Mouse (Mus musculus) liver, embryonic 13.5 days (tissue): ENCODE results near the gene Thap2. TPM values are rescaled to one million over a fixed set of nuclear protein-coding genes. Genes with fewer than 3 reads are reported as not detected.

Experiments used
- ATAC-seq: fragments of 200-750 bp; cut with Nextera tagmentation; 2 replicates; pipeline ENCODE4 v1.8.0; 2017; ENCODE audit warnings: low read depth, mild to moderate bottlenecking, moderate number of reproducible peaks, moderate library complexity
- DNase-seq: peaks from one replicate; pipeline ENCODE4 v3.0.0; 2022
- H3K27ac ChIP-seq: fragments of 300-500 bp; sonication (generic); 2 replicates; pipeline ENCODE4 v1.5.1; 2015; ENCODE audit warnings: moderate library complexity, mild to moderate bottlenecking, inconsistent platforms
- H3K27me3 ChIP-seq: fragments of 300-500 bp; sonication (generic); 2 replicates; pipeline ENCODE4 v1.6.1; 2015; ENCODE audit warnings: mild to moderate bottlenecking, inconsistent platforms
- H3K36me3 ChIP-seq: fragments of 300-500 bp; sonication (generic); 2 replicates; pipeline ENCODE4 v1.6.1; 2015; ENCODE audit warnings: mild to moderate bottlenecking, inconsistent platforms
- H3K4me1 ChIP-seq: fragments of 300-500 bp; sonication (generic); replicated peaks from 2 replicates; pipeline ENCODE4 v1.6.1; 2015; ENCODE audit warnings: inconsistent platforms
- H3K4me2 ChIP-seq: fragments of 300-500 bp; sonication (generic); 2 replicates; pipeline ENCODE4 v1.6.1; 2015; ENCODE audit warnings: inconsistent platforms, mild to moderate bottlenecking, moderate library complexity
- H3K4me3 ChIP-seq: fragments of 300-500 bp; sonication (generic); replicated peaks from 2 replicates; pipeline ENCODE4 v1.5.1; 2015; ENCODE audit warnings: mild to moderate bottlenecking, inconsistent platforms
- H3K9ac ChIP-seq: fragments of 300-500 bp; sonication (generic); 2 replicates; pipeline ENCODE4 v1.6.1; 2015; ENCODE audit warnings: mild to moderate bottlenecking, inconsistent platforms
- H3K9me3 ChIP-seq: fragments of 300-500 bp; sonication (generic); replicated peaks from 2 replicates; pipeline ENCODE4 v1.6.1; 2016; ENCODE audit warnings: inconsistent platforms
- WGBS: fragments of 180-500 bp; shearing (Covaris S2); methylation state at CpG from one replicate; pipeline ENCODE4 v1.1.7; 2015; ENCODE audit not compliant: insufficient replicate concordance; 5-methylcytosine and 5-hydroxymethylcytosine counted together
- polyA plus RNA-seq: library from polyadenylated mRNA; unstranded; fragments of >200 nt; fragmentation: Nextera tagmentation; extraction: Ambion mirVana; gene quantifications from 2 replicates; pipeline ENCODE4 v1.2.1, GENCODE M21; 2015

Gene Thap2
- polyA plus RNA-seq, 1 experiment from 2014 or later = 7.0 TPM

DNA sequence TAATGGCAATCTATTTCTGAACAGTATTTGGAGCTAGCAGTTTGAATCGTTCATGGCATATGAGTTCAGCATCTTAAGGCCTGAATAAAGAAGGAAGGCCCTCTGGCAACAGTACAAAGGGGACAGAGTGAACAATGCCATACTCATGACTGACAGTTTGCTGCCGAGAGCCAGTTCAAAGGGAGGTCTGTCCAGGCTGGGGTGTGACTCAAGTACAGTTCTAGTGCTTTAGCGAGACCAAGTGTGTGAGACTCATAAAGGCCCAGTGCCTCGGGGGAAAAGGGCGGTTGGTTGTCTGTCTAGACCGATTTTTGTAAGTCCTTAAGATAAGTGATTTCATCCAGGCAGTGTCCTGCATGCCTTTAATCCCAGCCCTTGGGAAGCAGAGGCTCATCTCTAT, 29.7 kb downstream of the Thap2 start:
- peaks cover 15% of the 10 kb centered on the region for H3K4me1 ChIP-seq
- H3K27ac ChIP-seq = no peak overlapping the region
- no peaks in the 10 kb centered on the region for H3K36me3 ChIP-seq
- no peak overlapping the region for H3K4me2 ChIP-seq
- no peak overlapping the region for H3K4me3 ChIP-seq
- H3K27me3 ChIP-seq = no peaks in the 10 kb centered on the region
- 73% methylated on average over 6 of the region's 6 CpGs for WGBS
- H3K9me3 ChIP-seq = no peaks in the 10 kb centered on the region
- no peak for ATAC-seq
- DNase-seq = no peak
- H3K9ac ChIP-seq = no peak overlapping the region

- no peaks in the 10 kb centered on the region for H3K27me3 ChIP-seq
- peaks cover 3% of the 10 kb centered on the region; the same call in 1 of the 2 replicates for H3K36me3 ChIP-seq
- peak overlapping the region; percentile 29; the same call in 1 of the 2 replicates for H3K4me2 ChIP-seq
- H3K9ac ChIP-seq = no peak overlapping the region
- ATAC-seq = peak; percentile 67
- WGBS = 59% methylated on average over 2 of the region's 2 CpGs
- peaks cover 19% of the 10 kb centered on the region for H3K4me1 ChIP-seq
- H3K27ac ChIP-seq = no peak overlapping the region
- no peaks in the 10 kb centered on the region for H3K9me3 ChIP-seq
- peak; percentile 38 for DNase-seq
- H3K4me3 ChIP-seq = no peak overlapping the region
Measured at GRCm38 (mm10) chr10:115350810-115351397, 33.3 kb downstream of the Thap2 start.

- H3K27ac ChIP-seq = no peak overlapping the region
- no peak for ATAC-seq
- no peak overlapping the region for H3K4me2 ChIP-seq
- no peak for DNase-seq
- WGBS = 77% methylated on average over 7 of the region's 7 CpGs
- no peak overlapping the region for H3K4me3 ChIP-seq
- H3K36me3 ChIP-seq = peaks cover 7% of the 10 kb centered on the region; the same call in 1 of the 2 replicates
- H3K4me1 ChIP-seq = peaks cover 19% of the 10 kb centered on the region
- no peaks in the 10 kb centered on the region for H3K9me3 ChIP-seq
- no peak overlapping the region for H3K9ac ChIP-seq
- H3K27me3 ChIP-seq = no peaks in the 10 kb centered on the region
Measured at GRCm38 (mm10) chr10:115349509-115349908, 34.7 kb downstream of the Thap2 start.

DNA sequence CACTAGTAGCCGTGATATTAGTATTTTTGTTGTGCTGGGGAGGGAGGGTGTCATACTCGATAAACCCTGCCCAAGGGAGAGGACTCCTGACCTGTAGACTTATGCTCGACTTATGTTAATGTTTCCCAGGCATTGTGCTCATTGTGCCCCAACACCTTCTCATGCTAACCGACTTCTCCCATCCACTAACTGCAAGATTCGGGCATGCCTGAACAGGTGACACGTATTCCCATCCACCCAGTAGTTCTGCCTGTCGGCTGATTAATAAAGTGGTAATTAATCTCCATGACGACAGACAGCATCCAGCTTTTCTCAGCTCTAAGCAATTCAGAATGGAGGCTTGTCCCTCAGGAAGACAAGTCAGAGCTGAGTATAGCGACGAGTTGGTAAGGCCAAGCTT, 35.2 kb downstream of the Thap2 start:
- DNase-seq (no peak), ATAC-seq (no peak)
- H3K9me3 ChIP-seq = no peaks in the 10 kb centered on the region
- H3K36me3 ChIP-seq = peaks cover 7% of the 10 kb centered on the region; the same call in 1 of the 2 replicates
- no peak overlapping the region for H3K4me3 ChIP-seq
- no peaks in the 10 kb centered on the region for H3K27me3 ChIP-seq
- peaks cover 19% of the 10 kb centered on the region for H3K4me1 ChIP-seq
- no peak overlapping the region for H3K27ac ChIP-seq
- no peak overlapping the region for H3K4me2 ChIP-seq
- no peak overlapping the region for H3K9ac ChIP-seq
- 80% methylated on average over 10 of the region's 10 CpGs for WGBS

DNA sequence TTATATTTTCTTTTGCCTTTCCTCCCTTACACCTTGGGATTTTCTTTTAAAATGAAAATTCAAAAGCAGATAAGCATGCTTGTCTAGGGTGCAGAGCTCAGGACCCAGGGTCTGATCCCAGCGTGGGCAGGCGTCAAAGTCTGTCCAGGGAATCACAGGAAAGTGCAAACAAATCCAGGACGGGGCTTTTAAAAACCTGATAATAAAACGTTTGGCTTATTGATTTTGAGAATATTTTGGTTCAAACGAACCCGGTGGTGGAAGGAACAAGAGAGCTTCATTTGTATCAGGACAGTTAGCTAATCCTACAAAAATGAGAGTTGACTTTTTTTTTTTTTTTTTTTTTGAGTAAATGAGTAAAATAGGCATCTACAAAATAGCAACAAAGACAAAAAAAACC, 36.1 kb downstream of the Thap2 start:
- Histone ChIP-seq H3K27me3 (no peaks in the 10 kb centered on the region), H3K9ac (no peak overlapping the region), H3K9me3 (no peaks in the 10 kb centered on the region), H3K4me2 (no peak overlapping the region), H3K4me1 (peaks cover 19% of the 10 kb centered on the region), H3K27ac (no peak overlapping the region), H3K4me3 (no peak overlapping the region), H3K36me3 (peaks cover 7% of the 10 kb centered on the region; the same call in 1 of the 2 replicates)
- no peak for DNase-seq
- no peak for ATAC-seq
- WGBS = 64% methylated on average over 6 of the region's 6 CpGs

- H3K4me1 ChIP-seq = peaks cover 19% of the 10 kb centered on the region
- ATAC-seq (peak; percentile 69), DNase-seq (peak; percentile 26)
- H3K9me3 ChIP-seq = no peaks in the 10 kb centered on the region
- H3K4me3 ChIP-seq = no peak overlapping the region
- H3K27me3 ChIP-seq = no peaks in the 10 kb centered on the region
- no peak overlapping the region for H3K4me2 ChIP-seq
- H3K27ac ChIP-seq = no peak overlapping the region
- H3K36me3 ChIP-seq = peaks cover 14% of the 10 kb centered on the region; the same call in 1 of the 2 replicates
- no peak overlapping the region for H3K9ac ChIP-seq
Measured at GRCm38 (mm10) chr10:115346444-115346843, 37.8 kb downstream of the Thap2 start.

DNA sequence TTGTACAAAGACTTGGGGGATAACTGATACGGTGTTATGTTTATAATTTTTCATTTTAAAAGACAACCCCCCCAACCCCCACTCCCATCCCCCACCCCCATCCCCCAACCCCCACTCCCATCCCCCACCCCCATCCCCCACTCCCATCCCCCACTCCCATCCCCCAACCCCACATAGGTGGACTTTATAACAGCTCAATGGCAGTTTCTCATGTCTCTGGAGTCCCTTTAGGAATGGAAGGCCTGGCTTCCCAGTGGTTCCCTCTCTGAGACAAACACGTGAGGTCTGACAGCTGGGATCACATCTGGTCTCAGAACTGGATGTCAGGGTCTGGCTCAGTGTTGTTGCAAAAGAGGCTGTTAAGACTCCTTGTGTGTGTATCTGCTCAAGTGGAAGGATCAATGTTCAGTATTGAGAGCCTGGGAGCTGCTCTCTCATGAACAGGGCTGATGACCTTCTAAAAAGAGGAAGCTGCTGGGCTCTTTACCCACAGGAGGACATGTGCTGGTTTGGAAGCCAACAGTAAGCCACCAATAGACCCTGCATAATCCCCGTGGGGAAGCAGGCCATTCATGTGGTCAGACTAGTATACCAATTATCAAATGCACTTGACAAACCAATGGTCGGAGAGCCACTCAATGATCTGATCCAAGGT, 41.3 kb downstream of the Thap2 start:
- Histone ChIP-seq H3K9ac (no peak overlapping the region), H3K36me3 (peaks cover 17% of the 10 kb centered on the region; the same call in 1 of the 2 replicates), H3K27me3 (no peaks in the 10 kb centered on the region), H3K4me1 (peaks cover 5% of the 10 kb centered on the region; the same call in 1 of the 2 replicates), H3K4me3 (no peak overlapping the region), H3K9me3 (no peaks in the 10 kb centered on the region), H3K27ac (no peak overlapping the region), H3K4me2 (no peak overlapping the region)
- ATAC-seq (no peak), DNase-seq (no peak)
- 53% methylated on average over 4 of the region's 4 CpGs for whole genome bisulfite sequencing

- H3K9ac ChIP-seq = no peak overlapping the region
- H3K9me3 ChIP-seq = no peaks in the 10 kb centered on the region
- no peak overlapping the region for H3K27ac ChIP-seq
- no peaks in the 10 kb centered on the region for H3K4me1 ChIP-seq
- H3K4me3 ChIP-seq = no peak overlapping the region
- no peak overlapping the region for H3K4me2 ChIP-seq
- H3K36me3 ChIP-seq = 0 out of 2 replicates have a peak, but pooled peaks cover 10% of the 10 kb centered on the region
- ATAC-seq (no peak), DNase-seq (no peak)
- WGBS = 68% methylated on average over 7 of the region's 7 CpGs
- no peaks in the 10 kb centered on the region for H3K27me3 ChIP-seq
Measured at GRCm38 (mm10) chr10:115339820-115340328, 44.4 kb downstream of the Thap2 start.

GRCm38 (mm10) chr10:115336901-115337300, 47.3 kb downstream of the Thap2 start:
- Histone ChIP-seq H3K27me3 (no peaks in the 10 kb centered on the region), H3K4me2 (no peak overlapping the region), H3K4me1 (no peaks in the 10 kb centered on the region), H3K9ac (no peak overlapping the region), H3K27ac (no peak overlapping the region), H3K36me3 (0 out of 2 replicates have a peak, but pooled peaks cover 3% of the 10 kb centered on the region), H3K9me3 (no peaks in the 10 kb centered on the region), H3K4me3 (no peak overlapping the region)
- WGBS = 65% methylated on average over 4 of the region's 4 CpGs
- ATAC-seq (no peak), DNase-seq (no peak)

DNA sequence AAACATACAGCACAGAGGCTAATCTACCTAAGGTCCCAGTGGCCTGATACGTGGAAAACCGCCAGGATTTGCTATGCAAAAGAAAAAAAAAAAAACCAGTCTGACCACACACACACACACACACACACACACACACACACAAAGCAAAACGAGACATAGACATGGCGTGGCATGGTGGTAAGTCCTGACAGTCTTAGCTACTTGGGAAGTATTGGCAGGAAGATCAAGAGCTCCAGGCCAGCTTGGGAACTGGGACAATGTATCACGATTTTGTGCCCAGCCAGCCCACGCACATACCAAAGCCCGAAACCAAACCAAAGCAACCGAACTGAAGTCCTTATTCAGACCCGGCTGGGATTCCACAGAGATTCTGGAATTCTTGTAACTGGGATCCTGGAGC, 50.7 kb downstream of the Thap2 start:
- DNase-seq (no peak), ATAC-seq (no peak)
- Histone ChIP-seq H3K4me1 (no peaks in the 10 kb centered on the region), H3K4me2 (no peak overlapping the region), H3K9ac (no peak overlapping the region), H3K4me3 (no peak overlapping the region), H3K27ac (no peak overlapping the region), H3K36me3 (no peaks in the 10 kb centered on the region), H3K27me3 (no peaks in the 10 kb centered on the region), H3K9me3 (no peaks in the 10 kb centered on the region)
- 66% methylated on average over 9 of the region's 9 CpGs for WGBS

GRCm38 (mm10) chr10:115332997-115333396, 51.2 kb downstream of the Thap2 start:
- Histone ChIP-seq H3K9me3 (no peaks in the 10 kb centered on the region), H3K36me3 (no peaks in the 10 kb centered on the region), H3K27ac (no peak overlapping the region), H3K4me1 (no peaks in the 10 kb centered on the region), H3K9ac (no peak overlapping the region), H3K4me2 (no peak overlapping the region), H3K4me3 (no peak overlapping the region), H3K27me3 (no peaks in the 10 kb centered on the region)
- ATAC-seq (no peak), DNase-seq (no peak)
- WGBS = 73% methylated on average over 4 of the region's 4 CpGs
